Mouse (Mus musculus) frontal cortex, postnatal 14 days (tissue): Measurements from ENCODE around the gene Serpinb12.
"Not testable (repeated sequence)": the region's sequence is repeated elsewhere in the genome, so short reads cannot be mapped to it uniquely, and the experiment has no call there.

ENCODE experiments used
- DNase-seq, 2 experiments: peaks; one replicate each; pipeline ENCODE4 v3.0.0; 2022; ENCODE audit warnings: low spot score in 2 of 2

The Serpinb12 gene

DNA sequence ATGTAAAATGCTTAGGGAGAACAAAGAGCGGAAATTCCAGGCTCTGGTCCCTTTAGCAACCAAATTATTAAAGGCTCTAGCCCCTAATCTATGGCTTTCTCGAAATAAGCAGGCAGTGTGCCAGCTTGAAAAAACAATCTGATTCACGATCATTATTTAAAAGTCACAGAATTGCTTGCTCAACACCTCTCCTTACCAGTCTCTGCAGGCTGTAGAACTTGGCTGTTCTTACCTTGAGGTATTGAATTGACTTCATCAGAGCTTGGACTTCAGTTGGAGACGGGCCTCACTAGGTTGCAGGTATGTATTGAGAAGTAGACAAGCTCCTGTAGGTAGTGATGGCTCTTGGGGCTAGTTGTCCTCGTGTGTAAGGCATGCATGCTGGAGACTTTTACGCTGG, at the start of gene Serpinb12:
TSS of gene Serpinb12 (plus strand) at position 185 of the 400 bp plus-strand sequence.
- no peak for DNase-seq

DNA sequence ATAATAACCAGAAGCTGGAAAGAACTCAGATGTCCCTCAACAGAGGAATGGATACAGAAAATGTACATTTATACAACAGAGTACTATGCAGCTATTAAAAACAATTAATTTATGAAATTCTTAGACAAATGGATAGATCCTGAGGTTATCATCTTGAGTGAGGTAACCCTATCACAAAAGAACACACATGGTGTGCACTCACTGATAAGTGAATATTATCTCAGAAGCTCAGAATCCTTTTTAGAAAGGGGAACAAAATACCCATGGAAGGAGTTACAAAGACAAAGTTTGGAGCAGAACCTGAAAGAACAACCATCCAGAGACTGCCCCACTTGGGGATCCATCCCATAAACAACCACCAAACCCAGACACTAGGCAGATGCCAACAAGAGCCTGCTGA, 39.1 kb upstream of the Serpinb12 start:
- DNase-seq, result not testable (repeated sequence)

DNA sequence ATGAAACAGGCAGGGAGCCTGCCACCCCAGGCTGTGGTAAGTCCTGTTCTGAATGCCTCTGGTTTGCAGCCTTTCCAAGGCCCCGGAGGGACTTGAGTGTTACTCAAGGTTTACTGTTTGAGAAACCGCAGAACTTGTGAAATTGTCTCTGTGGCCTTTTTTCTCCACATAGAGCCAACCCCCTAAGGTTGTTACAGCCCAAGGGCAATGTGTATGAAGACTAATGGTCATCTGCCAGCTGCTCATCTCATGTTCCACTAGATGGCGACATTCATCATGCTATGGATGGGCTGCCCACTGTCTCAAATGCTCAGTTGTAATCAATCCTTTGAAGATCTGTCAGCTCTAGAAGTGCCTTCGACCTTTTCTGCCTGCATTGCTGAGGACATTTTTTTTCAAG, 32.8 kb upstream of the Serpinb12 start:
- peak in 1 of 2 experiments; percentile 7 for DNase-seq

DNA sequence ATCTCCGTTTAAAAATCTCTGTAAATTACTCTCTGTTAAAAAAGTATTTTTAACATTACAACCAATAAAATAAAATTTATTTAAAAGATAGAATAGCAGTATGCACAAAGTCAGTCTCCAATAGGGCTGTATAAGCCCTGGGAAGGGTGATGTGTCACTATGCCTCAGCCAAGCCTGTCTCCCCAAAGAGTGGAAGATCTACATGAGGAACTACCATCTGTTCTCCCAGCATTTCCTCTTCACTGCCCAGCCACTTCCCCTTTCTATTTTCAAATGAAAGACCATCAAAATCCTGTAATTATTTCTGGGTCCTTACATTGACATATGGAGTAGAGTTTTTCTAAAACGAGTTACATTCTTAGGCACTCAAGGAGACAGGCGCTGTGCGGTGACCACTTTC, 2.3 kb upstream of the Serpinb12 start:
- no peak for DNase-seq

DNA sequence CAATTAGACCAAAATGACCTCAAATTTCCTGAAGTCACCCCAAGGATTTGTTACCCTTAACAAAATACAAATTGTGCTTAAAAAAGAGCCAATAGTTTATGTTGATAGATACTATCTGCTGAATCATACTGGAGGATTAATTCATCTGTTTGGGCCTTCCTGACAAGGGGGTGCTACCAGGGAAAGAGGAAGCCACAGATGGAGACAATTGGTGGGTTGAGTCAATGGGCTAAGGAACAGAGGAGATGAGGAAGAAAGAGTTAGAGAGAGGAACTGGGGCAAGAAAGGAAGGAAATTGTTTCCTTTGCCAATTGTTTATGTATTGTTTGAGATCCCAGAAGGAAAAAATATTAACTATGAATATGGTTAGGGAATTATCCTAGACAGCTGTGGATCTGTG, 591 bp upstream of the Serpinb12 start:
- no peak for DNase-seq

DNA sequence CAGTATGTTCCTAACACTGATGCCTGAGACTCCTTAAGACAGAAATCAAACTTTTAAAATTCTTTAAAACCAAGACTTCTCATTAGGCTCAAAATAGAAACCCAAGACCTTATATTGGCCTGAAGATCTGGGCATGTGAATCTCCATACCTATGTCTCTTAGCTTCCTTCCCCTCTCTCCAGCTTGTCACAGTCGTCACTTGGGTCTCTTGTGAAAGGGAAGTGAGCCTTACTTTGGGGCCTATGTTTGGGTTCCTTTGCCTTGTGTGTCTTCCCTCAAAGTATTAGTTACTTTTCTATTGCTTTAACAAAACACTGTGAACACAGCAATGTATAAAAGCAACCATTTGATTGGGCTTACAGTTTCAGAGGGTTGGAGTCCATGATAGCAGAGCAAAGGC, 13.0 kb downstream of the Serpinb12 start:
- no peak for DNase-seq

DNA sequence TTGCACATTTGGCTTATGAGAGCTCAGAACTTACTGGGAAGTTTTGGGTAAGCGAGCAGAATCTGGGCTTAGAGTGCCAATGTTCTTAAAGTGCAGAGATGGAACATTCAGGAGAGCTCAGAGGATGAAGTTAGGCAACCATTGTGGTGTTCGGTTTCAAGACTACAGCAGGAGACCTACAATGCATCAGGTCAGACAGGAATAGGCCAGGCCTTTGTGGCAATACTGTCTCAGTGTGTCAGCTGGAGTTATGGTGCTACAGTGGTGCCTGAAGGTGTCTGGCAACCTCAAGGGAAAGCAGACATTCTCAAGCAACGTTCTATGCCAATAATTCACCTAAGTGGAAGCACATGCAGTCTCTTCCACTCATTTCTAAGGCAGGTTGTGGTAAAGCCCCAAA, 25.7 kb downstream of the Serpinb12 start:
- no peak for DNase-seq

DNA sequence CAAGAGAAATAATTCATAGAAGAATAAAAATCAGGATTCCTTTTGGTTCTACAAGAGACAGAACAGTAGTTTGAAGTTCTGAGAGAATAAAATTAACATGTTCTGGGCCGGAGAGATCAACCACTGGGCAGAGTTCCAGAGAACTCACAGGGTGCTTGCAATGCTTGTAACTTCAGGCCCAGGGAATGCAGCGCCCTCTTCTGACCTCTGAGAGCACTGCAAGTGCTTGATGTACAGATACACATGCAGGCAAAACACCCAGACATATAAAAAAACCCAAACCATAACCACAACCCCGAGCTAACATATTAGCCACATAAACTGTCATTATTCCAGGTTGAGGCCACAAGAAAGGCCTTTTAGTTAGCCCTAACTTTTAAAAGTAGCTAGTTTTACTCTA, 26.8 kb downstream of the Serpinb12 start:
- DNase-seq, result peak in 1 of 2 experiments; percentile 7

DNA sequence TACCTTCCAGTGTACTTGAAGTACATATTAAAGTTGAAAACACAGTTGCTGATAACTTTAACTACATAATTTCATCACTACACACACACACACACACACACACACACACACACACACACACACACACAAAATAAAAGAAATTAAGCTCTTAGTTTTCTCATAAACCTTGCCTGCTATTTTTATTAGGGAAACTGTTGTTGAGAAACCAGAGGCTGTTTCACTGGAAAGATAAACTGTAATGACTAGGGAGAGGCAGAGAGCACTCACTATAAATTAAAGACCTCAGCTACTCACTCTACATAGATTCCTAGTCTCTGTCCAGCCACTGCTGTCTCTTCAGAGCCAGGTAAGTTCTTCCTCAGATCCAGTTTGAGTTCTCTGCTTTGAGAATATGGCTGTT, 46.4 kb downstream of the Serpinb12 start, which contains the start of gene Serpinb13:
TSS of gene Serpinb13 (plus strand) at position 301 of the 400 bp plus-strand sequence.
- DNase-seq, result no peak

DNA sequence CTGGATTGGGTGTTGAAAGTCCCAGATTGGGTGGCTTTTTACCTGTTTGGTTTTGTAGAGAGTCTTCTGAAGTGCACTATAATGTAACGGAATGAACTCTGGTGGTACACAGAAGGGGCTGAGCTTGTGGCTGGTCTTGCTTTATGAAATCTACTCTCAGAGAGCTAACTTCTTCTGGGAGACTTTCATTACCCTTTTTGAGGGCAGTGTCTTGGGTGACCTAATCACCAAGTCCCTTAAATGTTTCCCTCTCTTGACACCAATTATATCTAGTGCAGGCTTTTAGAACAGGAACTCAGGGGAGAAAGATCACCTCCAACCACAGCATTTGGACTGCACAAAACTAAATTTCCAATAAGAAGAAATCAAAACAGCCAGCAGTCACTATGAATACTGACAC, 48.8 kb downstream of the Serpinb12 start:
- no peak for DNase-seq

DNA sequence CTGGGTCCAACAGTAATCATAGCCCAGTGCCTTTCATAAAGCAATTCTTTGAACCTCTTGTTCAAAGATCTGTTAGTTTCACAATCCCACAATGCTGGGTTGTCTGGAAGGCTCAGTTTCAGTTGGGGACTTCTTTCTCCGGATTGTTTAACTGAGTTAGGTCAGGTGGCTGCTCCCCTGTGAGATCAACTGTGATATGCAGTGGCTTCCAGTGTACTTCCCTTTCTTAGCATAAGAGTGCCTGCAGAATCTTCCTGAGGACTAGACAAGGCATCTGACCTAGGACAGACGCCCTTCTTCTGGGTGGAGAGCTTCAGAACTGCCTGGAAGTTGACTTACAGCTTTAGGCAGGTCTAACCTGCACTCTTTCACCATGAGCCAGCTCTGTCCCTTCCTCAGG, 49.6 kb downstream of the Serpinb12 start:
- no peak for DNase-seq

DNA sequence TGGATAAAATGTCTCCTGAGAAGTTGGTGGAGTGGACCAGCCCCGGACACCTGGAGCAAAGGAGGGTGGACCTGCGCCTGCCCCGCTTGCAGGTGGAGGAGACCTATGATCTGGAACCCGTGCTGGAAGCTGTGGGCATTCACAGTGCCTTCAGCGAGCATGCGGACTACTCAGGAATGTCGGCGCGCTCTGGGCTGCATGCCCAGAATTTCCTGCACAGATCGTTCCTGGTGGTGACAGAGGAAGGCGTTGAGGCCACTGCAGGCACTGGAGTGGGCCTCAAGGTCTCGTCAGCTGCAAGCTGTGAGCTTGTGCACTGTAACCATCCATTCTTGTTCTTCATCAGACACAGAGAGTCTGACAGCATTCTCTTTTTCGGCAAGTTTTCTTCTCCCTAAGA, 66.2 kb downstream of the Serpinb12 start:
- DNase-seq, result no peak

DNA sequence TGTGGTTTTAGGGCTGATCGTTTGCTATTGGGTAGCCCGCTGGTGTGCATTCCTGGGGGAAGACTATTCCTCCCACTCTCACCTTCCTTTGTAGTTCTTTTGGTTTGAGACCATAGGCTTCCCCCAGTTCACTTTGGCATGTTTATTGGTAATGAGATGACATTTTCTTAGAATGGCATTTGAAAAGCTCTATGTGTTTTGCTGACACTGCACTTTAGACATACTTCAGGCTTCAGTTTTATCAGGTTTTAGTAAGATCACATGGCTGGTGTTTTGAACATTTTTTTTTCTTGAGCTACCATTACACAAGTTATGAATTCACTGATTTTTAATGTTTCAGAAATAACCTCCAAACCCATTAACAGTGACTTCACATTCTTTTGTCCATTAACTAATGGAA, 67.5 kb downstream of the Serpinb12 start:
- no peak for DNase-seq

DNA sequence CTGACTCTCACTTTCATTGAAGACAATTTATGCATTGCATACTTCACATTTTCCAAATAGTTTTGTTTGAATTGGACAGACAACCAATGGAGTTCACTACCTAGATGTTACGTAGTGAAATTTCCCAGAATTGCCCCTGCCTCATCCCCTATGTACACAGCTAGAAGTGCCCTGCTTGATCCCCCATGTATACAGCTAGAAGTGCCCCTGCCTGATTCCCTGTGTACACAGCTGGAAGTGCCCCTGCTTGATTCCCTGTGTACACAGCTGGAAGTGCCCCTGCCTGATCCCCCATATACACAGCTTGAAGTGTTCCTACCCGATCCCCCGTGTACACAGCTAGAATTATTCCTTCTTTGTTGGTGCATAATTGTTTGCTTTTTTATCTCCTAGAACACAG, 72.1 kb downstream of the Serpinb12 start:
- DNase-seq, result no peak
